Mouse (Mus musculus) ES-Bruce4 (cell line): ENCODE data around the gene Prlr.

ENCODE experiments used
- CTCF ChIP-seq: IDR thresholded peaks from one replicate; pipeline ENCODE4 v1.8.1; 2011; ENCODE audit warnings: low read depth, low read length
- EP300 ChIP-seq: IDR thresholded peaks from 2 replicates; pipeline ENCODE4 v1.6.1; 2011; ENCODE audit warnings: low read depth, low read length; ENCODE audit not compliant: insufficient read depth
- POLR2A ChIP-seq: IDR thresholded peaks from one replicate; pipeline ENCODE4 v1.8.1; 2011; ENCODE audit warnings: low read length; ENCODE audit not compliant: insufficient read depth

DNA sequence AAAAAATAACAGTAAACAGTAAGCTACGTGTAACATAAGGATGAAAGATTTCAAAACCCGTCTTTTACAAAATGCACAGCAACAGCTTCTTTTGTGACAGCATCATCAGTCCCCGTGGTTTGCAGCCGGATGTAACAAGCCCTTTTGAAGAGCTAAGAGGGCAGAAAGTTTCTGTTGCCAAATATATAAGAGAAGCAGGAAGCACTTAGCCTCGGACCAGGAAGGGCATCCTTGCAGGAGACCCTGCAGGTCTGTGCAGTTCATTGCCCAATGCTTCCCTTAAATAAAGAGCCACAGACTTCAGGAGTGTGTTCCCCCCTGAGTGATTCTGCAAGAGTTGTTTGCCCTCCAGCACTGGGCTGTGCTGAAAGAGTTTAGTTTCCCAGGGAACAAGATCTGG lies 58.9 kb downstream of the Prlr start:
- TF ChIP-seq CTCF (no peak), EP300 (no peak), POLR2A (no peak)
